Mouse (Mus musculus): ENCODE data around the gene Dcbld2.

Dcbld2 gene

DNA sequence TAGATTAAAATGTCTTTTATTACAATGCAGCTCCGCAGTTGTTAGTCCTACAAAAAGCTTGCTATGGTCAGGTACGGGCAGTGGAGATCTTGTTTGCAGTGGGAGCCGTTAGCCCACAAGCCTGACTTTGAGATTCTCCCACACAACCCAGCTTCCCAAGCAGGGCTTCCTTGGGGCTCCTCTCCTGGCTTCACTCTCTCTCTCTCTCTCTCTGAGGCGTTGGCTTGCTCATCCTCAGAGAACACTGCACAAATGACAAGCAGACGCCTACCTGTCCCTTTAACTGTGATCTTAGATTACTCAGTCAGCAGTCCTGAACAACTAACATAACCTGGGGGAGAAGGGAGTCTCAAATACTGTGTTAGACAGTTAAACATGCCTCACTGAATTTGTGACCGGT is 79.6 kb downstream of the Dcbld2 start:
- no peak for DNase-seq (ENCODE audit: low read depth, low spot score)

DNA sequence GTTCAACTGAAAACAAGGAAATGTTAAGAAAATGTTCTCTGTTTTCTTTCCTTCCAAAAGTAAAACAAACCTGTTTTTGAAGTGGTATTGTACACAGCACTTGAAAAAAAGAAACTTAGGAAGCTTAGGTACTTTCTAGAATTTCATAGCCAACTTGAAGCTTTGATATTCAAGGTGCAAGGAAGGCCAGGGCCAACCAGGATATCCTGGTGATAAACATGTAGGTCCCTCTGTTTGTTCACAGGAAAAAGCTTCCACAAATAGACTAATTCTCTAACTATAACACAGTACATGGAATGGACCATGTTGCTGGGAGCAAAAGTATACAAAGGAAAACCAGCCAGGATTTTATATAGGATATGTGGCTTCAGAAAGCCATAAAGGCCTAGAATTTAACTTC is 88.5 kb downstream of the Dcbld2 start:
- no peak for DNase-seq (ENCODE audit: low read depth, low spot score)

DNA sequence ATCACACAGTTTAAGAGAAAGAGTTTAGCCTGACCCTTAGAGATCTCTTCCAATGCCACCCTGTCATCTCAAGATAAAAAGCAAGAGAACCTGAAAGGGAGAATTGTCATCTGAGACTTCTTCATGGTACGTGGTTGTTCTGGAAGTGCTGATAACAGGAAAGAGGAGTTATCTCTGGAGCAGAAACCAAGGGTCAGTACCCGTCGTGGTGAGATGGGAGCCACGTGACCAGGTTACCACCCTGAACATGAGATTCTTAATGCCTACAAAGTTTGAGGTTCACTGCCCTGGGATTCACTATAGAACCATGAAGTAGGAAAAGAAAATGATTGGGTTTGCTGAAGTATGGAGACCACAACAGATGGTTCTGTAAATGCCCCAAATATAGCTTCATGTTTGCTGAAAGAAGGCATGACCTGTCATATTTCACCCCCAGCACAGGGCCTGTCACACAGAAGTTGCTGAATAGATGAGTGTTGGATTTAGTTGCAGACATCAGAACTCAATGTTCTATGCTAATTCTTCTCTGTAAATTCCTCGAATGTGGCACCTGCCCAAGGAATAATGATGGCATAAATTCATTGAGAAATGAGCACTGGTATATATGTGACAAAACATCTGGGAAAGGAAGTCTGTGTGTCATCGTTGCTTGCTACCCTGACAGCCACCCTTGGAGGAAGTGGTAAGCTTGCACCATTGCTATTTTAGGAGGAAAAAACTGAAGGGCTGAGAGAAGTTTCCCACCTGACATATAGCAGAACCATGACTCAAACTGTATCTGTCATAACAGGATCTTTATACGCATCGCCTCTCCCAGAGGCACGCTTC is 89.9 kb downstream of the Dcbld2 start:
- DNase-seq (ENCODE audit: low read depth, low spot score) = no peak

DNA sequence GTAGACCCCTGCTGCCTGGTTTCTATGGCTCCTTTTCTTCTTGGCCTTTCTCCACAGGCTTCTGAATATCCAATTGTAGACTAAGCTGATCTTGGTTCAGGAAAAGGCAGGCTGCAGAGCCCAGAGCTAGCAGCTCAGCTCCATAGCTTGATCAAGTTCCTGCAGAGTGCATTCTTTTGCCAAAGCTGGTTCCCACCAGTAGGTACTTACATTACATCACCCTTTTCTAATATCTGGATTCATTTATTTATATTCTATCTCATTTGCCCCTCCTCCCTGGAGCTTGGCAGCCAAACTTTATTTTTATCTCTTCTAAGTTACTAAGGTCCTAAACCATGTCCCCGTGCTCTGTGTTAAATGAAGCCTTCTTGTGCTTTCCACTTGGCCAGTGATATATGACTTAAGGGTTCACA is 90.9 kb downstream of the Dcbld2 start:
- no peak for DNase-seq (ENCODE audit: low read depth, low spot score)

DNA sequence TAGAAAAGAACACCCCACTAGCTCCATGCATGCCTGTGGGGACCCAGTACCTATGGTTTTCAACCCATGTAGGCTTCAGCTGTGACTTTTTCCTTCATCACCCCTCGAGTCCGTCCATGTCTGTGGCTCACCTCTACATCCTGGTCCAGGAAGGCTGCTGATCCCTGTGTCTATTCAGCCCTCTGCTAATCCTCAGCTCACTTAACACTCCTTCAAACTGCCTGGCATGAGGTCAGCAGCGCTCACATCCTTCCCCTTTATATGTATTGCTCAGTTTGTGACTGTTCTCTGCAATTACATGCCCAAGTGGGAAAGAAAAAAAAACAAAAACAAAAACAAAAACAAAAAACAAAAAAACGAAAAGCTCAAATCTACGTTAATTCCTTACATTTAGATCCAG is 91.4 kb downstream of the Dcbld2 start:
- no peak for DNase-seq (ENCODE audit: low read depth, low spot score)

DNA sequence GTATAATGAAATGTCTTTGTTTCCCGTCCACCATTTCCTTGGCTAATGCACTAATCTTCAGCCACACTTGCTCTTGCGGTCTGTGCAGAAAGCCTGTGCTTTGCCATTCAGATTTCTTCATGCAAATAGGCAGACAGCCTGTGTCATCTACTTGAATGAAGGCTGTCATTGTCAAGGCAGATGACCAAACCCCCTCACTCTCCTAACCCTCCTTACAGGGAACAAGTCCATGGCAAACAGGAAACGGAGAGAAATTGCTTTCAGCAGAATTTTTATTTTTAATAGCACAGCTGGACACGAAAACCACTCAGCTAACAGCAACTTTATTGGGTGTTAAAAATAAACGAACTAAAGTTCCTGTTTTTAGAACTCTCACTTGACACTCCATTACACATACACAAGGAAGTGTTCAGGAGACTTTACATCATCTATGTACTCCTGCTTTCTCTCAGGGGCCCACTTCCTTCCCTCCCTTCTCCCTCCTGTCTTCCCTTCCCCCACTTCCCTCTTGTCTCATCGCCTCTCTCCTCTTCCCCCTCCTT is 93.6 kb downstream of the Dcbld2 start:
- DNase-seq (ENCODE audit: low read depth, low spot score) = no peak

DNA sequence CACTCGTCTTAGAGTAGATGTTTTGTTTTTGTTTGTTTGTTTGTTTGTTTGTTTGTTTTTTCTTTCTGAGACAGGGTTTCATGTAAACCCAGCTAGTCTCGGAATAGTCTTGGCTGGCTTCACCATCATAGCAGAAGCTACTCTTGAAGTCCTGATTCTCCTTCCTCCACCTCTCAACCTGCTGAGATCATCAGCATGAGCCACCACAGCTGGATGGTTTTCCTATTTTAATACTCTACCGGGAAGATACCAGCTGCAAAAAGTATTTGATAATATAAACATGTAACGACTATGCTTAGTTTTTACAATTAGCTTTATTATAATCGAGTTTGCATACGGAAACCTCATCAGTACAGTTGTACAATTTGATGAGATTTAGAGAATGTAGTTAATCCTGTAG is 94.3 kb downstream of the Dcbld2 start:
- DNase-seq (ENCODE audit: low read depth, low spot score) = no peak

DNA sequence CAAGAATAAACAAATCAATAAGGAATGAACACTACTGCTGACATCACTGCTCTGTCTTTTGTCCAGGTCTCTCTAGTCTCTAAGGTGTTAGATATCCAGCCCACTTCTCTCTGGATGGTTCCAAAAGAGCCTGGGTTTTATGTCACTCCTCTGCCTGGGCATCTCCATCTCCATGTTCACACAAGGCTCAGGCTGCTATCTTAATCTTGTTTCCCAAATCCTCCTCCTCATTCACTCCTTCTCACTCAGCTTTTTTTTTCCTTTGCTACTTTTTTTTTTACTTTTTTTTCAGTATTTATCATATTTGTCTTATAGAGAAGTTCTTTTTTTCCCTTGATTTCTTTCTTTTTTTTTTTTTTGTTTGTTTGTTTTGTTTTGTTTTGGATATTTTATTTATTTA is 96.7 kb downstream of the Dcbld2 start:
- no peak for DNase-seq (ENCODE audit: low read depth, low spot score)

DNA sequence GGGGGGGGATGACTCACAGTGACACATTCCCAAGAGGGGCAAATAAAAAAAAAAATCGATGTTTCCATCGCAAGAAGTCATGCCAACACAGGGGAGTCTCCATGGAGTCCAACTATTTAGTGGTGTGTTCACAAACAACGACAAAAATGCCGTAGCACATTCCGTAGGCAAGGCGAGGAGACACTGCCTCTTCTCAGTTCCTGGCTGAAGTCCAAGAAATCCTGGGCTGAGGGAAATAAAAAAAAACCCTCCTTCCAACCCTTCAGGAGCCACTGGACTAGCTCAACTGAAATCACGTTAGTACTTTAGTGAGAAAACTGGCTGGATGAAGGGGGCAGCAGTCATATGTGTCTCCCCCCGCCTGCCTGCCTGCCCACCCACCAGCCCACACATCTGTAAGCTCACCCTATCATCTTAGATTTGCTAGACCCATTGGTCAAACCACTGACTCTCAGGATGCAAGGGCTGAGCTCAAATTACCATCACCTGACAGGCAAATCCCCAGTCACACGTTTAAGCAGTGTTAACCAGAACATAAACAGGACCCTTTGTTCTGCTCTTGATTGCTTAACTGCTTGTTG is 104.0 kb downstream of the Dcbld2 start:
- peak; percentile 24 for DNase-seq (ENCODE audit: low read depth, low spot score)

DNA sequence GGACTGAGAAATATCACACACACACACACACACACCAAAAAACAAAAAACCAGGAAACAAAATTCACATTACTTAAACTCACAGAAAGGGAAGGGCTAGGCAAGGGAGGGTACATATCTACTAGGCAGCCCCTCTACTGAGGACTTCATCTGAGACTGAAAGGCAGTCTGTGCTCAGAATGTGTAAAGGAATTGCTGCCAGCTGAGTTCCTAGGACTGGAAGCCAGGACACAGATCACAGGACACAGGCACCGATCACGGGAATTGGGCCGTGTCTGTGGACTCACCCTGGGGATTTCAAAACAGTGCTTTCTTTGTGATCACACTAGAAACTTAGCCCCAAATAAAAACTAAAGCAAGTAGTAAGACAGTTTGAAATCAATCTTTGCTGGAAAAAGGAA is 104.6 kb downstream of the Dcbld2 start:
- DNase-seq (ENCODE audit: low read depth, low spot score) = no peak

DNA sequence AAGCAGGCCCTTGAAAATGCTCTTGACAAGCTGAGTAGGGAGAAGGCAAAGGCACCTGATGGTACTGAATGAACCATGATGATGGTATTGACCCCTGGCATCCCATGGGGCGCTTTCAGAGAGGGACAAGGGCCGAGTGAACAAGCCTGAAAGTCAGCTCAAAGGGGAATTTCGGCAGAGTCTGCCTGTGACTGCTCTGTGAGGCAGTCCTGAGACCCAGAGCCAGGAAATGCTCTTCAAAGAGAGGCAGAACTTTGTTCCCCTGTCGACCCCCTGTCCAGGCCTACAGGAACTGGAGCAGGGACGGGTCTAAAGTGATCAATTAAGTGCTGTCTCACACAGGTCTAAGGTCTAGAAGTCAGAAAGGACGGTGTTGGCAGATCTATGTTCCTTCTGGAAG is 105.5 kb downstream of the Dcbld2 start:
- DNase-seq (ENCODE audit: low read depth, low spot score) = no peak

DNA sequence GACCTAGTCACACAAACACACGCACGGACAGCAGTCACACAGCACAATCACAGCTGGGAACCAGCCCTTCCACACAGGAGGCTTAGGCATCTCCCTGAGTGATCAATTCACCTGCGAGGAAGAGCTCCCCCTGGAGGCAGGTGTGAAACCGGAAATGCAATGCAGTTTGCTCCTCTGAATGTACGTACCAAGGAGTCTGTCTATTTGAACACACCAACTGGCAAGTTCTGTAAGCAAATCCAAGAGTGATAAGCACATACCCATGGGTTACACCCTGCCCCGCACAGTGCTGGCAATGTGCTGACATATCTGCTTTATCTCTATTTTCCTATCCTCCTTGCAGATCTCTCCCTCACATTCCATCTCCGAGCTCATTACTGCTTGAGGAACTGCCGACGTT is 106.3 kb downstream of the Dcbld2 start:
- peak; percentile 77 for DNase-seq (ENCODE audit: low read depth, low spot score)

DNA sequence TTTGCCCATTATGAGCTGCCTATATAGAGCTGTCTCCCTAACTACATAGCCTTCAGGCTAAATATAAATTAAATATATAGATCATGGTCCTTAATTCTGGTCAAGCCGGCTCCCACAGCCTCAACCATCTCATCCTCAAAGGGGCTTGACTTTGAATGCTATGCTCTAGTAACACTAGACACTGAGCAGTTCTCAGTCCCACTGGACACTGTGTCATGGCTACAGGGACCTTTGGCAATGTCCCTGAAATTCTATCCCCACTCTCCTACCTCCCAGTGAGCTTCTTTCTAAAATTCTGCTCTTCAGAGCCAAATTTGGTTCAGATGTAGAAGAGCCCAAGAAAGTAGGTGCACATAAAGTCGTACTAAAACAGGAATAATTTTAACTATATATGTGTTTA is 107.9 kb downstream of the Dcbld2 start:
- no peak for DNase-seq (ENCODE audit: low read depth, low spot score)

DNA sequence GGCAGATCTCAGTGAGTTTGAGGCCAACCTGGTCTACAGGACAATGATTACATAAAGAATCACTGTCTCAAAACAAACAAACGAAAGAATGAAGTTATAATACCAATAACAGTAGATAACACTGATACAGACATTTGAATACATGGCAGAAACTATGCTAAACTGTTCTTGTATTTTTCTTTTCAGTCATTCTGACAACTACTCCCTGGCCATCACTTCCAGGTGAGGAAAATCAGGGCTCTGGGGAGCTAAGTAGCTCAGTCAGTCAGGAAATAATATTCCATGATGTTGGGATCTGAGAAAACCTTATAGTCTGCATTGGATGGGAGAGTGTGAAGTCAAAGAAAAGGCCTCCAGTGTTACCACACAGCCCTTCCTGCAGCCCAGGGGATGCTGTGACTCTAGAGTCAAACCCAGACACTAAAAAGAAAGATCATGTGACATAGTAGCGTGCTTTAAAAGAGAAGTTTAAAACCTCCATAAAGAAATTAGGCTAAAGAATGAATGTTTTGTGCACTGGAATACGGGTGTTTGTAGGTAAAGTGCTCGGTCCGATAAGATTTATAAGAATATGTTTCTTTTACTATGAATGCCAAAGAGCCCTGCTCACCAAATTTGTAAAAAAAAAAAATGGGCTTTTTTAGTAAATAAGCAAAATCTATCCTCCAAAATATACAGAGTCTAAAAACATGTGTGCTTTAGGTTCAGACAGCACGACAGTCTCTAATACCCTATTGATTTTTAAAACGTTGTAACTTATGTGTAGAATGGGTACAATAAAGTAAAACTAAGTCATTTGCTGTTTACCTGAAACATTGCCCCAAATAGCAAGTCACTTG is 108.9 kb downstream of the Dcbld2 start:
- DNase-seq (ENCODE audit: low read depth, low spot score) = no peak

Data from R1 (cell line).